Mouse (Mus musculus): ENCODE data around the gene Gm13697. TPM values are rescaled to one million over a fixed set of nuclear protein-coding genes. Genes with fewer than 3 reads are reported as not detected.

Gene Gm13697
- total and polyA plus RNA-seq, 3 experiments, result 0.04 to 0.44 TPM; not detected in 1

GRCm38 (mm10) chr2:84008913-84009312 lies 24.4 kb downstream of the Gm13697 start:
- Histone ChIP-seq H3K9me3 (replicated peaks; ENCODE audit: low read length) (no peaks in the 10 kb centered on the region), H3K27ac (ENCODE audit: insufficient read depth, low read depth) (no peak overlapping the region), H3K79me2 (replicated peaks; ENCODE audit: control insufficient read depth, extremely low read depth, insufficient read depth, poor library complexity, severe bottlenecking) (no peaks in the 10 kb centered on the region), H3K4me2 (ENCODE audit: insufficient read depth, low read depth, poor library complexity, severe bottlenecking) (no peak overlapping the region), H3K36me3 (replicated peaks in 1 of 2; ENCODE audit: control insufficient read depth in 1 of 2, insufficient read depth in 1 of 2, low read length in 1 of 2) (no peaks in the 10 kb centered on the region), H3K9ac (ENCODE audit: insufficient read depth, low read depth) (no peak overlapping the region), H3K4me3 (replicated peaks in 1 of 3; ENCODE audit: low read depth in 2 of 3, low read length in 2 of 3, poor library complexity in 1 of 3) (no peak overlapping the region), H3K4me1 (ENCODE audit: control insufficient read depth in 1 of 2, insufficient read depth in 2 of 2) (no peaks in the 10 kb centered on the region), H3K27me3 (replicated peaks) (no peaks in the 10 kb centered on the region)
- dilution Hi-C loops (cut with MboI; ENCODE audit: extremely low pct_ligation_motif_present, extremely low pct_unique_long_range_greater_than_20kb, low sequenced_read_pairs), result no loop called here
- in situ Hi-C loops (cut with MboI; ENCODE audit: low pct_ligation_motif_present, low pct_unique_long_range_greater_than_20kb, low sequenced_read_pairs), result no loop called here
- TF ChIP-seq SIN3A (IDR thresholded peaks at IDR 0.05; ENCODE audit: low read length) (no peak), PAX5 (IDR thresholded peaks at IDR 0.05; ENCODE audit: low read length) (no peak), ZC3H11A (IDR thresholded peaks at IDR 0.05; ENCODE audit: low read depth, low read length) (no peak), JUND (conservative IDR thresholded peaks at IDR 0.05; ENCODE audit: low read depth, low read length) (no peak), JUN (IDR thresholded peaks at IDR 0.05; ENCODE audit: insufficient read depth, low read depth, low read length) (no peak), NRF1 (IDR thresholded peaks at IDR 0.05; ENCODE audit: low read depth, low read length) (no peak), MAX (IDR thresholded peaks at IDR 0.05; ENCODE audit: low read length) (no peak), SMC3 (IDR thresholded peaks at IDR 0.05; ENCODE audit: low read depth, low read length) (no peak), ZKSCAN1 (IDR thresholded peaks at IDR 0.05; ENCODE audit: borderline replicate concordance, low read depth, low read length) (no peak), E2F4 (IDR thresholded peaks at IDR 0.05; ENCODE audit: insufficient replicate concordance, low read depth, low read length) (no peak), ELF1 (IDR thresholded peaks at IDR 0.05; ENCODE audit: low read depth, low read length) (no peak), MYC (IDR thresholded peaks at IDR 0.05; ENCODE audit: low read depth, low read length) (no peak), CHD2 (IDR thresholded peaks at IDR 0.05; ENCODE audit: low read length) (no peak), RCOR1 (conservative IDR thresholded peaks at IDR 0.05; ENCODE audit: low read depth, low read length) (no peak), USF1 (IDR thresholded peaks at IDR 0.05; ENCODE audit: low read depth, low read length) (no peak), UBTF (IDR thresholded peaks at IDR 0.05; ENCODE audit: low read depth, low read length) (no peak), NELFE (IDR thresholded peaks at IDR 0.05; ENCODE audit: low read depth, low read length) (no peak)
- no peak for DNase-seq (ENCODE audit: extremely low read depth)

GRCm38 (mm10) chr2:84009818-84010217 lies 25.3 kb downstream of the Gm13697 start:
- in situ Hi-C loops (cut with MboI; ENCODE audit: low pct_ligation_motif_present, low pct_unique_long_range_greater_than_20kb, low sequenced_read_pairs) (no loop called here), dilution Hi-C loops (cut with MboI; ENCODE audit: extremely low pct_ligation_motif_present, extremely low pct_unique_long_range_greater_than_20kb, low sequenced_read_pairs) (no loop called here)
- Histone ChIP-seq H3K9me3 (replicated peaks; ENCODE audit: low read length) (no peaks in the 10 kb centered on the region), H3K4me2 (ENCODE audit: insufficient read depth, low read depth, poor library complexity, severe bottlenecking) (no peak overlapping the region), H3K4me1 (ENCODE audit: control insufficient read depth in 1 of 2, insufficient read depth in 2 of 2) (no peaks in the 10 kb centered on the region), H3K9ac (ENCODE audit: insufficient read depth, low read depth) (no peak overlapping the region), H3K79me2 (replicated peaks; ENCODE audit: control insufficient read depth, extremely low read depth, insufficient read depth, poor library complexity, severe bottlenecking) (no peaks in the 10 kb centered on the region), H3K36me3 (replicated peaks in 1 of 2; ENCODE audit: control insufficient read depth in 1 of 2, insufficient read depth in 1 of 2, low read length in 1 of 2) (no peaks in the 10 kb centered on the region), H3K27me3 (replicated peaks) (no peaks in the 10 kb centered on the region), H3K4me3 (replicated peaks in 1 of 3; ENCODE audit: low read depth in 2 of 3, low read length in 2 of 3, poor library complexity in 1 of 3) (no peak overlapping the region), H3K27ac (ENCODE audit: insufficient read depth, low read depth) (no peak overlapping the region)
- TF ChIP-seq TBP (conservative IDR thresholded peaks at IDR 0.05; ENCODE audit: low read depth, low read length), result no peak
- TF ChIP-seq ZMIZ1 (IDR thresholded peaks at IDR 0.05; ENCODE audit: low read depth, low read length), result no peak
- TF ChIP-seq IRF4 (IDR thresholded peaks at IDR 0.05; ENCODE audit: low read depth, low read length), result no peak
- TF ChIP-seq BHLHE40 (IDR thresholded peaks at IDR 0.05; ENCODE audit: low read depth, low read length), result no peak
- TF ChIP-seq HCFC1 (IDR thresholded peaks at IDR 0.05; ENCODE audit: low read depth, low read length), result no peak
- no peak for TF ChIP-seq RAD21 (IDR thresholded peaks at IDR 0.05; ENCODE audit: low read depth, low read length)
- TF ChIP-seq MXI1 (IDR thresholded peaks at IDR 0.05; ENCODE audit: low read depth, low read length), result no peak
- no peak for TF ChIP-seq MAFK (IDR thresholded peaks at IDR 0.05; ENCODE audit: insufficient replicate concordance, low read length)
- TF ChIP-seq CHD1 (IDR thresholded peaks at IDR 0.05; ENCODE audit: low read depth, low read length), result no peak
- DNase-seq (ENCODE audit: extremely low read depth), result no peak
